Mouse (Mus musculus) spleen, postnatal 4 days (tissue): ENCODE data around the gene Aspm.

ENCODE experiments used
- DNase-seq, 2 experiments: peaks; one replicate each; pipeline ENCODE4 v3.0.0; 2022; ENCODE audit warnings: low spot score in 2 of 2

The Aspm gene

DNA sequence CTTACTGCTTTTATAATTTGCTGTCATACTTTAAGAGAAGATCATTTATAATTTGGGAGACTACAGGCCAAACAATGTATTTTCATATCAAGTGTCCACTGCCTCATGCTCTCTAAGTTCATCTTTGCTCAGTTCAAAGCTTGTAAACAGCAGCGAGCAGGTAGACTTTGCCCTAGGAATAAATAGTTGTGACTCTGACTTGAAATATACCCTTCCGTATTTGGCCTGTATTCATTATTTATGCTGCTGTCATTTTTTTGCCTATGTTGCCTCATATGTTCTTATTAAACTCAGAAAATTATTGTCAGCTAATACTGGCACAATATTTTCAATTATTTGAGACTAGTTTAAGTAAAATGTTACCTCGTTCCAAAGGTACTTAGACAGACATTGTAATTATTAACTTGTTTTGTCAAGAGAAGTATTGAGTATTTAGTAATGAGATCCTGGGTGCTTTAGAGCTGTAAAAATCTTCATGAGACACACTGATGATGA is 46.7 kb downstream of the Aspm start, which contains the start of gene F13b:
Gene F13b, plus strand, starts transcription at position 445 of the 495 bp plus-strand sequence.
- DNase-seq: no peak

DNA sequence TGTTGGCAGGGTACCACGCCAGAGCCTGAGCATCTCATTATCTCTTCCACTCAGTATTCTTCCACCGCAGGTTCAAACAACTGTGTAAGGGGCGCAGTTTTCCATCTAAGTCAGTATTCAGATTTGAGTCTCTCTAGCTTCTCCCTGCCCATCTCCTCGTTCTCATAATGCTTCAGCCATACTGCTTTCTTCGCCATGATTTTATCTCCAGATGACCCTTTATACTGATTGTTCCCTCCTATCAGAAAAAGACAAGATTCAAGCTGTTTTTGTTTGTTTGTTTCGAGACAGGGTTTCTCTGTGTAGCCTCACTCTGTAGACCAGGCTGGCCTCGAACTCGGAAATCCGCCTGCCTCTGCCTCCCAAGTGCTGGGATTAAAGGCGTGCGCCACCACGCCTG is 60.0 kb downstream of the Aspm start:
- no peak for DNase-seq
